Mouse (Mus musculus) heart, embryonic 16.5 days (tissue): Measurements from ENCODE around the gene Tspan31. TPM values are rescaled to one million over a fixed set of nuclear protein-coding genes. Genes with fewer than 3 reads are reported as not detected.

Source experiments
- ATAC-seq: fragments of 200-750 bp; cut with Nextera tagmentation; replicated peaks from 2 replicates; pipeline ENCODE4 v1.8.0; 2017; ENCODE audit warnings: moderate number of reproducible peaks; ENCODE audit not compliant: insufficient read depth, low FRiP score; ENCODE audit errors: extremely low read depth
- H3K27ac ChIP-seq: fragments of 300-500 bp; sonication (generic); 2 replicates; pipeline ENCODE4 v1.5.1; 2014; ENCODE audit warnings: mild to moderate bottlenecking, low read length, control low read depth, moderate library complexity
- H3K27me3 ChIP-seq: fragments of 300-500 bp; sonication (generic); 2 replicates; pipeline ENCODE4 v1.6.1; 2014; ENCODE audit warnings: low read length, mixed read lengths; ENCODE audit not compliant: control insufficient read depth, insufficient read depth
- H3K36me3 ChIP-seq: fragments of 300-500 bp; sonication (generic); 2 replicates; pipeline ENCODE4 v1.6.1; 2014; ENCODE audit not compliant: control insufficient read depth, insufficient read depth
- H3K4me1 ChIP-seq: fragments of 300-500 bp; sonication (generic); 2 replicates; pipeline ENCODE4 v1.6.1; 2014; ENCODE audit warnings: low read length, mixed read lengths; ENCODE audit not compliant: control insufficient read depth, insufficient read depth
- H3K4me2 ChIP-seq: fragments of 300-500 bp; sonication (generic); 2 replicates; pipeline ENCODE4 v1.6.1; 2014; ENCODE audit warnings: low read depth, mild to moderate bottlenecking, control low read depth, low read length
- H3K4me3 ChIP-seq: fragments of 300-500 bp; sonication (generic); 2 replicates; pipeline ENCODE4 v1.5.1; 2014; ENCODE audit warnings: mild to moderate bottlenecking, control low read depth, low read length
- H3K9ac ChIP-seq: fragments of 300-500 bp; sonication (generic); 2 replicates; pipeline ENCODE4 v1.6.1; 2014; ENCODE audit warnings: low read length, control low read depth
- H3K9me3 ChIP-seq: fragments of 300-500 bp; sonication (generic); replicated peaks from 2 replicates; pipeline ENCODE4 v1.6.1; 2016; ENCODE audit warnings: low read length; ENCODE audit not compliant: control insufficient read depth
- WGBS: fragments of 180-500 bp; shearing (Covaris S2); extraction: QIAGEN DNeasy Blood & Tissue Kit; methylation state at CpG from one replicate; pipeline ENCODE4 v1.1.7; 2014; 5-methylcytosine and 5-hydroxymethylcytosine counted together
- polyA plus RNA-seq: library from polyadenylated mRNA; unstranded; fragments of >200 nt; fragmentation: Nextera tagmentation; extraction: Ambion mirVana; gene quantifications from 2 replicates; pipeline ENCODE4 v1.2.1, GENCODE M21; 2015

Tspan31 gene
- polyA plus RNA-seq, 1 experiment from 2014 or later, result 112 TPM

GRCm38 (mm10) chr10:127071203-127071602 is 1.1 kb upstream of the Tspan31 start:
- Histone ChIP-seq H3K4me1 (peaks cover 17% of the 10 kb centered on the region), H3K36me3 (peaks cover 23% of the 10 kb centered on the region), H3K4me3 (peak overlapping the region; percentile 76), H3K4me2 (peak overlapping the region; percentile 97), H3K27me3 (peaks cover 9% of the 10 kb centered on the region), H3K9ac (peak overlapping the region; percentile 78), H3K9me3 (no peaks in the 10 kb centered on the region), H3K27ac (no peak overlapping the region)
- 69% methylated on average over 9 of the region's 9 CpGs for WGBS
- no peak for ATAC-seq

GRCm38 (mm10) chr10:127069281-127070189 is 529 bp downstream of the Tspan31 start:
- peak; percentile 35 for ATAC-seq
- no peaks in the 10 kb centered on the region for H3K9me3 ChIP-seq
- H3K4me1 ChIP-seq, result peaks cover 21% of the 10 kb centered on the region
- H3K36me3 ChIP-seq, result peaks cover 38% of the 10 kb centered on the region
- peak overlapping the region; percentile 80 for H3K9ac ChIP-seq
- H3K4me2 ChIP-seq, result peak overlapping the region; percentile 83
- no peaks in the 10 kb centered on the region for H3K27me3 ChIP-seq
- peak overlapping the region; percentile 76 for H3K4me3 ChIP-seq
- WGBS, result 7% methylated on average over 30 of the region's 30 CpGs
- H3K27ac ChIP-seq, result peak overlapping the region; percentile 88

- Histone ChIP-seq H3K9me3 (no peaks in the 10 kb centered on the region), H3K36me3 (peaks cover 38% of the 10 kb centered on the region), H3K27ac (no peak overlapping the region), H3K27me3 (no peaks in the 10 kb centered on the region), H3K9ac (no peak overlapping the region), H3K4me1 (peaks cover 23% of the 10 kb centered on the region), H3K4me3 (no peak overlapping the region), H3K4me2 (peak overlapping the region; percentile 83)
- 73% methylated on average over 9 of the region's 9 CpGs for WGBS
- no peak for ATAC-seq
These were observed 1.6 kb downstream of the Tspan31 start for GRCm38 (mm10) chr10:127068360-127069038.

- 92% methylated on average over 14 of the region's 14 CpGs for WGBS
- no peak overlapping the region for H3K27ac ChIP-seq
These were observed 3.5 kb downstream of the Tspan31 start for GRCm38 (mm10) chr10:127066519-127067018.

GRCm38 (mm10) chr10:127065981-127066380 is 4.1 kb downstream of the Tspan31 start:
- no peak for ATAC-seq
- no peak overlapping the region for H3K4me2 ChIP-seq
- 53% methylated on average over 9 of the region's 9 CpGs for WGBS

More at GRCm38 (mm10) chr10:127066519-127067018, 3.5 kb downstream of the Tspan31 start:
- Histone ChIP-seq H3K4me2 (no peak overlapping the region), H3K9me3 (no peaks in the 10 kb centered on the region), H3K27me3 (peaks cover under 1% of the 10 kb centered on the region; the same call in 1 of the 2 replicates), H3K36me3 (peaks cover 38% of the 10 kb centered on the region), H3K9ac (no peak overlapping the region), H3K4me1 (peaks cover 26% of the 10 kb centered on the region), H3K4me3 (no peak overlapping the region)
- no peak for ATAC-seq

GRCm38 (mm10) chr10:127063913-127064870 is 5.9 kb downstream of the Tspan31 start:
- H3K9ac ChIP-seq, result peak overlapping the region; percentile 89
- H3K4me2 ChIP-seq, result peak overlapping the region; percentile 89
- H3K4me3 ChIP-seq, result peak overlapping the region; percentile 72
- peaks cover 14% of the 10 kb centered on the region for H3K4me1 ChIP-seq
- no peak for ATAC-seq
- H3K27ac ChIP-seq, result peak overlapping the region; percentile 83
- 12% methylated on average over 37 of the region's 37 CpGs for WGBS
- H3K36me3 ChIP-seq, result peaks cover 38% of the 10 kb centered on the region
- peaks cover 7% of the 10 kb centered on the region for H3K27me3 ChIP-seq
- H3K9me3 ChIP-seq, result no peaks in the 10 kb centered on the region

More at GRCm38 (mm10) chr10:127065981-127066380, 4.1 kb downstream of the Tspan31 start:
- Histone ChIP-seq H3K36me3 (peaks cover 38% of the 10 kb centered on the region), H3K27me3 (peaks cover 6% of the 10 kb centered on the region), H3K9me3 (no peaks in the 10 kb centered on the region), H3K27ac (no peak overlapping the region), H3K4me1 (peaks cover 21% of the 10 kb centered on the region), H3K9ac (no peak overlapping the region), H3K4me3 (no peak overlapping the region)

GRCm38 (mm10) chr10:127063239-127063872 is 6.7 kb downstream of the Tspan31 start, which contains the start of gene Cdk4:
TSS of gene Cdk4 (plus strand) at chr10:127063534.
- under 1% methylated on average over 46 of the region's 46 CpGs for WGBS
- Histone ChIP-seq H3K4me3 (peak within 1 kb of the TSS; percentile 72), H3K4me1 (peaks cover 13% of the 10 kb centered on the region), H3K36me3 (peaks cover 37% of the 10 kb centered on the region), H3K27ac (peak within 1 kb of the TSS; percentile 83), H3K9ac (peak within 1 kb of the TSS; percentile 89), H3K9me3 (no peaks in the 10 kb centered on the region), H3K27me3 (peaks cover 9% of the 10 kb centered on the region), H3K4me2 (peak within 1 kb of the TSS; percentile 89)
- ATAC-seq, result peak; percentile 91

- Histone ChIP-seq H3K36me3 (peaks cover 28% of the 10 kb centered on the region), H3K9me3 (no peaks in the 10 kb centered on the region), H3K9ac (no peak overlapping the region), H3K4me2 (no peak overlapping the region), H3K27ac (no peak overlapping the region), H3K4me3 (no peak overlapping the region), H3K27me3 (peaks cover 10% of the 10 kb centered on the region), H3K4me1 (peaks cover 13% of the 10 kb centered on the region)
- ATAC-seq, result no peak
- WGBS, result 60% methylated on average over 5 of the region's 5 CpGs
These were observed 7.6 kb downstream of the Tspan31 start for GRCm38 (mm10) chr10:127062503-127062902.
